Mouse (Mus musculus): ENCODE measurements at regions not wholly inside any gene's neighbourhood (a gene's known extent, or its start where the extent isn't known, plus 50 kb on each side); places are given as distances from the start of the nearest gene placed in this dataset.

DNA sequence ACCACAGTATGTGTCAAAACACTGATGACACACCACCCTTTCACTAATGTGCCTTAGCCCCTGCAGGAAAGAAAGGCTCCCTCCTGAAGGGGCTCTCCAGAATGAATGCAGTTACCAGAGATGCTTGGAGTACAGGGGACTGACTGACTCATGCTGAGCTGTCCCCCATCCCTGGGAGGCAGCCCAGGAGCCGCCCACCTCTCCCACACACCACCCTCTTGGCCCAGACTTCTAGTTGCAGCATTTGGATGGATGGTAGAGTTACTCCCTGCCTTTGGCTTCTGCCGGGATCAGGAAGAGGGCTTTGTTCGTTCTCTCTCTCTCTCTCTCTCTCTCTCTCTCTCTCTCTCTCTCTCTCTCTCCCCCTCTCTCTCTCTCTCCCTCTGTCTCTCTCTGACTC lies 53.4 kb upstream of the Jun start:
- TF ChIP-seq CTCF (IDR thresholded peaks at IDR 0.05; ENCODE audit: control insufficient read depth, insufficient read depth, insufficient replicate concordance, low read depth, low read length) (no peak), POLR2A (IDR thresholded peaks at IDR 0.05; ENCODE audit: control insufficient read depth, low read depth, low read length) (no peak)

All from testis, adult 2 months (tissue).